Mouse (Mus musculus) embryonic facial prominence, embryonic 11.5 days (tissue): ENCODE data around the gene Anxa3. TPM values are rescaled to one million over a fixed set of nuclear protein-coding genes. Genes with fewer than 3 reads are reported as not detected.

Experiments used
- ATAC-seq: fragments of 200-750 bp; cut with Nextera tagmentation; replicated peaks from 2 replicates; pipeline ENCODE4 v1.8.0; 2017; ENCODE audit warnings: low read depth; ENCODE audit not compliant: insufficient number of reproducible peaks, low FRiP score, low TSS enrichment
- DNase-seq: peaks from one replicate; pipeline ENCODE4 v3.0.0-alpha.2; 2015; ENCODE audit warnings: low spot score
- H3K27ac ChIP-seq: fragments of 300-500 bp; sonication (generic); replicated peaks from 2 replicates; pipeline ENCODE4 v1.5.1; 2014; ENCODE audit warnings: mild to moderate bottlenecking, low read depth, low read length, control low read depth
- H3K27me3 ChIP-seq: fragments of 300-500 bp; sonication (generic); 2 replicates; pipeline ENCODE4 v1.6.1; 2014; ENCODE audit warnings: mild to moderate bottlenecking, low read length, moderate library complexity, mixed read lengths; ENCODE audit not compliant: control insufficient read depth, insufficient read depth
- H3K36me3 ChIP-seq: fragments of 300-500 bp; sonication (generic); replicated peaks from 2 replicates; pipeline ENCODE4 v1.6.1; 2014; ENCODE audit warnings: low read depth, mild to moderate bottlenecking, low read length, moderate library complexity, mixed read lengths; ENCODE audit not compliant: control insufficient read depth, insufficient read depth
- H3K4me1 ChIP-seq: fragments of 300-500 bp; sonication (generic); 2 replicates; pipeline ENCODE4 v1.6.1; 2014; ENCODE audit warnings: low read length, mixed read lengths; ENCODE audit not compliant: control insufficient read depth, insufficient read depth
- H3K4me2 ChIP-seq: fragments of 300-500 bp; sonication (generic); 2 replicates; pipeline ENCODE4 v1.6.1; 2014; ENCODE audit warnings: low read depth, mild to moderate bottlenecking, control low read depth, low read length, moderate library complexity
- H3K4me3 ChIP-seq: fragments of 300-500 bp; sonication (generic); 2 replicates; pipeline ENCODE4 v1.5.1; 2014; ENCODE audit warnings: low read depth, low read length, control low read depth
- H3K9ac ChIP-seq: fragments of 300-500 bp; sonication (generic); replicated peaks from 2 replicates; pipeline ENCODE4 v1.6.1; 2014; ENCODE audit warnings: mild to moderate bottlenecking, control low read depth, low read length
- H3K9me3 ChIP-seq: fragments of 300-500 bp; sonication (generic); replicated peaks from 2 replicates; pipeline ENCODE4 v1.6.1; 2016; ENCODE audit warnings: mild to moderate bottlenecking, low read length, inconsistent platforms, mixed read lengths; ENCODE audit not compliant: control insufficient read depth
- WGBS: fragments of 180-500 bp; shearing (Covaris S2); extraction: QIAGEN DNeasy Blood & Tissue Kit; methylation state at CpG from one replicate; pipeline ENCODE4 v1.1.7; 2014; 5-methylcytosine and 5-hydroxymethylcytosine counted together
- polyA plus RNA-seq: library from polyadenylated mRNA; unstranded; fragments of >200 nt; fragmentation: Nextera tagmentation; extraction: Ambion mirVana; gene quantifications from 2 replicates; pipeline ENCODE4 v1.2.1, GENCODE M21; 2014

The Anxa3 gene
- polyA plus RNA-seq, 1 experiment from 2014 or later: 34.2 TPM

- Histone ChIP-seq H3K4me1 (no peaks in the 10 kb centered on the region; the same call in 1 of the 2 replicates), H3K27me3 (no peaks in the 10 kb centered on the region), H3K9me3 (no peaks in the 10 kb centered on the region), H3K4me3 (no peak overlapping the region), H3K4me2 (no peak overlapping the region), H3K27ac (no peak overlapping the region), H3K9ac (no peak overlapping the region), H3K36me3 (no peaks in the 10 kb centered on the region)
- ATAC-seq (no peak), DNase-seq (no peak)
- WGBS: 86% methylated on average over 4 of the region's 4 CpGs
These were observed 11.2 kb downstream of the Anxa3 start for GRCm38 (mm10) chr5:96804304-96804703.

GRCm38 (mm10) chr5:96804813-96805212, 11.7 kb downstream of the Anxa3 start:
- 63% methylated on average over 3 of the region's 3 CpGs for WGBS
- no peaks in the 10 kb centered on the region for H3K27me3 ChIP-seq
- ATAC-seq: no peak

GRCm38 (mm10) chr5:96810620-96811019, 17.5 kb downstream of the Anxa3 start:
- DNase-seq (no peak), ATAC-seq (no peak)
- Histone ChIP-seq H3K27me3 (no peaks in the 10 kb centered on the region), H3K9me3 (no peaks in the 10 kb centered on the region), H3K27ac (no peak overlapping the region), H3K4me3 (no peak overlapping the region), H3K4me2 (no peak overlapping the region), H3K36me3 (no peaks in the 10 kb centered on the region), H3K4me1 (no peaks in the 10 kb centered on the region), H3K9ac (no peak overlapping the region)
- 74% methylated on average over 4 of the region's 4 CpGs for WGBS

More at GRCm38 (mm10) chr5:96804813-96805212, 11.7 kb downstream of the Anxa3 start:
- no peaks in the 10 kb centered on the region; the same call in 1 of the 2 replicates for H3K4me1 ChIP-seq
- no peak overlapping the region for H3K4me2 ChIP-seq
- H3K27ac ChIP-seq: no peak overlapping the region
- H3K36me3 ChIP-seq: no peaks in the 10 kb centered on the region
- H3K9me3 ChIP-seq: no peaks in the 10 kb centered on the region
- H3K4me3 ChIP-seq: no peak overlapping the region
- H3K9ac ChIP-seq: no peak overlapping the region
- DNase-seq: no peak

GRCm38 (mm10) chr5:96824769-96825327, 31.7 kb downstream of the Anxa3 start:
- WGBS: 88% methylated on average over 13 of the region's 13 CpGs
- H3K27ac ChIP-seq: no peak overlapping the region
- ATAC-seq (no peak), DNase-seq (no peak)
- no peaks in the 10 kb centered on the region for H3K27me3 ChIP-seq
- H3K9me3 ChIP-seq: no peaks in the 10 kb centered on the region
- H3K9ac ChIP-seq: no peak overlapping the region
- H3K36me3 ChIP-seq: no peaks in the 10 kb centered on the region
- H3K4me1 ChIP-seq: no peaks in the 10 kb centered on the region
- H3K4me2 ChIP-seq: no peak overlapping the region
- no peak overlapping the region for H3K4me3 ChIP-seq

- DNase-seq: no peak
- no peak overlapping the region for H3K4me3 ChIP-seq
- H3K9ac ChIP-seq: no peak overlapping the region
- WGBS: 50% methylated on average over 1 of the region's 1 CpGs
- H3K9me3 ChIP-seq: no peaks in the 10 kb centered on the region
- ATAC-seq: no peak
- H3K36me3 ChIP-seq: no peaks in the 10 kb centered on the region
- no peak overlapping the region for H3K4me2 ChIP-seq
- H3K4me1 ChIP-seq: no peaks in the 10 kb centered on the region
- no peaks in the 10 kb centered on the region for H3K27me3 ChIP-seq
- no peak overlapping the region for H3K27ac ChIP-seq
These were observed 34.0 kb downstream of the Anxa3 start for GRCm38 (mm10) chr5:96827176-96827575.

GRCm38 (mm10) chr5:96834338-96834737, 41.2 kb downstream of the Anxa3 start:
- Histone ChIP-seq H3K4me2 (no peak overlapping the region), H3K4me1 (no peaks in the 10 kb centered on the region), H3K9ac (no peak overlapping the region), H3K27me3 (no peaks in the 10 kb centered on the region), H3K36me3 (no peaks in the 10 kb centered on the region), H3K4me3 (no peak overlapping the region), H3K9me3 (no peaks in the 10 kb centered on the region), H3K27ac (no peak overlapping the region)
- ATAC-seq: no peak
- 79% methylated on average over 5 of the region's 5 CpGs for WGBS
- no peak for DNase-seq

- no peak overlapping the region for H3K27ac ChIP-seq
These were observed 54.8 kb downstream of the Anxa3 start for GRCm38 (mm10) chr5:96847986-96848385.

GRCm38 (mm10) chr5:96848386-96848785, 55.2 kb downstream of the Anxa3 start:
- WGBS: 36% methylated on average over 3 of the region's 3 CpGs
- H3K9me3 ChIP-seq: no peaks in the 10 kb centered on the region
- H3K9ac ChIP-seq: no peak overlapping the region
- no peak overlapping the region for H3K4me3 ChIP-seq
- DNase-seq: no peak
- H3K27ac ChIP-seq: no peak overlapping the region
- no peak for ATAC-seq
- H3K4me2 ChIP-seq: no peak overlapping the region
- H3K27me3 ChIP-seq: no peaks in the 10 kb centered on the region
- H3K4me1 ChIP-seq: 0 out of 2 replicates have a peak, but pooled peaks cover 3% of the 10 kb centered on the region
- no peaks in the 10 kb centered on the region for H3K36me3 ChIP-seq

More at GRCm38 (mm10) chr5:96847986-96848385, 54.8 kb downstream of the Anxa3 start:
- H3K9ac ChIP-seq: no peak overlapping the region
- no peaks in the 10 kb centered on the region for H3K36me3 ChIP-seq
- H3K4me1 ChIP-seq: 0 out of 2 replicates have a peak, but pooled peaks cover 3% of the 10 kb centered on the region
- H3K9me3 ChIP-seq: no peaks in the 10 kb centered on the region
- DNase-seq (no peak), ATAC-seq (no peak)
- H3K4me3 ChIP-seq: no peak overlapping the region
- no peaks in the 10 kb centered on the region for H3K27me3 ChIP-seq
- no peak overlapping the region for H3K4me2 ChIP-seq
